Mouse (Mus musculus): ENCODE measurements around the gene Cpxcr1. TPM values are rescaled to one million over a fixed set of nuclear protein-coding genes. Genes with fewer than 3 reads are reported as not detected.

Gene Cpxcr1
- not detected for total RNA-seq (2022)

DNA sequence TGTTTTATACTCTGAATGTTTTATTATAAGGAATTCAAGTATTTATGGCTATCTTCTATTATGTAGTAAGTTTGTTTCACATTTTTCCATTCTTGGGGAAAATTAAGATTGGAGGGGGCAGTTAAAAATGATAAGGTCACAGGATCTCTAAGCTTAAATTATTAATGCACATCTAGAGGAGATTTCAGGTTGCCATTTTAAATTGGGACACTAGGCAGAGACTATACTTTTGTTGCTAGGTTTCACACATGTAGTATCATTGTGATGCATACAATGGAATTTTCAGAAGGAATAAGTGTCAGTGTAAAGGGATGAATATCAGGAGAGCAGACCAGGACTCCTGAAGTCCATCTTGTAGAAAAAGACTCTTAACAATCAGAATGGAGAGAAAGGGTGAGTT is at the start of gene Cpxcr1:
TSS of gene Cpxcr1 (plus strand) at position 301 of the 400 bp plus-strand sequence.
- DNase-seq (ENCODE audit: low spot score in 2 of 2), result no peak

Other genes starting within 250 kb of the Cpxcr1 start
- gene H2afb2, start 232.2 kb downstream of the Cpxcr1 start, total RNA-seq (2022), result not detected

Data from layer of hippocampus, adult 8-10 months (tissue).